Mouse (Mus musculus): ENCODE data around the gene Cdh13.

Cdh13 gene

DNA sequence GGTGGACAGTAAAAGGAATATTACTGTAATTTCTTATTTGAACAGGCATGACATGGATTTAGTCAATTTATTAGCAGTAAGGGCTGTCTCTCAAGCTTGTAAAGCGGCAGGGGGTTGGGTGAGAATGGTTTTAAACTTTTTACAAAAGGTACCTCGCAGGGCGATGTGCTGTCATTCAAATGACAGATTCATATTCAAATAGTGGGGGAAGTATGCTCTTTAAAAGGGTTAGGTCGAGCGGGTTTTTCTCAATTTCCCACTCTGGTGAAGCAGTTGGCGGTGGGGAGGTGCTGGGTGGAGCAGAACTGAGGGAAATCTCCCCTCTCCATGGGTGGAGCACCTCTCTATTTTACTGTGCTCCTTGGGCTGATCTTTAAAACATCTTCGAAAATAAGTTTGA is 513.0 kb downstream of the Cdh13 start:
- DNase-seq (ENCODE audit: low read depth, low spot score): no peak

DNA sequence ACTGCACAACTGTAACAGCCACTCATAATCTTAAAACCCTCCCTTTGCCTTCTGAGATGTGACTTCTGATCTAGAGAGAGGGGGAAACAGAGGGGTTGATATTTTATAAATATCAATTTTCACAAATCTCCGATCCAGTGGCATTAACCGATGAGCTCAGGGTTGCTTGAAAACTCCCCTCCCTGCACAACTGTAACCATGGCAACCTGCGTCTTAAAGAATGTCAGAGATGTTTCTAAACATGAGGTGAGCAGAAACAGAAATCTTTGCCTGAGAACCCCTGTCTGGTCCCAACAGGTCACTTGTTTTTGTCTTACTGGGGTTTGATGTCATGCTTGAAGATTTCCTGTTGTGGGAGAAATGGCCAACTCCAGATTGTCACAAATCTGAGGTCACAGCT is 513.6 kb downstream of the Cdh13 start:
- DNase-seq (ENCODE audit: low read depth, low spot score): no peak

DNA sequence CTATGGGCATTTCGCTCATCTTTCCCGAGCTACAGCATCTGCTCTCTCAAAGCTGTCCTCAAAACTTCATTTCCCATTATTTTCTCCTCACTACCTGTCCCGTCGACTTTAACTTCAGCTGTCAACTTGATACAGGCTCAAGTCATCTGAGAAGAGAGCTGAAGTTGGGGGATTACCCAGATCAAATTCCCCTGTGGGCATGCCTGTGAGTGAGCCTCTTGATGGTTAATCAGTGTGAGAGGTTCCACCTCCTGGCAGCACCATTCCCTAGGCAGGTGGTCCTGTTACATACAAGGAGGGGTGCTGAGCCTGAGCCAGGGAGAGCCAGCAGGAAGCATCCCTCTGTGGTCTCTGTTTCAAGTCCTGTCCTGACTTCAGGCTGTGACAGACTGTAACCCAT is 519.6 kb downstream of the Cdh13 start:
- DNase-seq (ENCODE audit: low read depth, low spot score): no peak

GRCm38 (mm10) chr8:118809660-118810059 is 526.1 kb downstream of the Cdh13 start:
- DNase-seq (ENCODE audit: low read depth, low spot score): no peak

DNA sequence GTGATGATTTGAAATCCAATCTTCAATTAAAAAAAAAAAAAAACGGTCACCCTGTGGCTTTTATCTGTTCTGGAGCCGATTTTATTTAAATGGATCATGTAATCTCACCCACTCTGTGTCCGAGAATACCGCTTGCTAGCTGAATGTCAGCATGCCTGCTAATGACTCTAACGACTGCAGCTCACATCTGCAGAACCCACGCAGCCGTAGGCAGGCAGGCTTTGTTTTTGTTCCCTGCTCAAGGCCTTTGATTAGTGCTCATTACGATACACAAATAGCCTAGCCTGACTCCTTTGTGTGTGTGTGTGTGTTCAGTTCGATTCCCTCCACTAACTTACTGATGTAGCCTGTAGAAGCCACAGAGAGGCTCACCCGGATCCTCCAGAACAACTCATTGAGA is 531.5 kb downstream of the Cdh13 start:
- DNase-seq (ENCODE audit: low read depth, low spot score): no peak

DNA sequence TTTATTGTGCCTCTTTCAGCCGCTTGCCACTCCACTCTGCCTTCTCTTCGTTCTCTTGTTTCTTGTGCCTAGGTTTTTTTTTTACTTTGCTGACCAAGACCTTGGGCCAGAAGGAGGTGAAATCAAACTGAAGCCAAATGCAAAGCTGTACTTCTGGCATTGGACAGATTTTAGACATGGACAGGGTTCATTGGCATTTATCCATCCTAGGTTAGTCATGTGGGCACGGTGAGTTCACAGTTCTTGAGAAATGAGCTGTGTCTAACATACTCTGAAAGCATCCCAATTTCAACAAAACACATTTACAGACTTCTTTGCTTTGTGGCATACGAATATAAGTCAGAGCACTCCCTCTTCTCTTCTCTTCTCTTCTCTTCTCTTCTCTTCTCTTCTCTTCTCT is 543.2 kb downstream of the Cdh13 start:
- DNase-seq (ENCODE audit: low read depth, low spot score): no peak

GRCm38 (mm10) chr8:118827726-118828125 is 544.2 kb downstream of the Cdh13 start:
- no peak for DNase-seq (ENCODE audit: low read depth, low spot score)

- DNase-seq (ENCODE audit: low read depth, low spot score): peak; percentile 4
Measured at GRCm38 (mm10) chr8:118830291-118830690, 546.8 kb downstream of the Cdh13 start.

DNA sequence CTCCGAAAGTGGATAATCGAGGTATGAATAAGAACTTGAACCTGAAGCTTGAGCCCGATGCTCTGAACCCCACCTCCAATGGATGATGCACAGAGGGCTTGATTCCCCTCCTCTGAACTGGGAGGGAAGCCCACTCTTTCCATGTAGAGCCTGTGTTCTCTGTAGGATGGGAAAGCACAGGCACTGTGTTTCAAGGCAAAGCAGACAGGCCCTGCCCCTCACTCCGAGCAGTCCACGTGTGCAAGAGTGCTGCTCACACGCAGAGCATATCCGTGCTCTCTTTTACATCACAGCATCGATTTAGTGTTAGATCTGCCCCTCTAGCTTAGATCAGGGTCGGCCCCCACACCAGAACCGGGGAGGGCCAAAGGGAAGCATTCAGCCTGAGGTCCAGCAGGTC is 547.5 kb downstream of the Cdh13 start:
- DNase-seq (ENCODE audit: low read depth, low spot score): no peak

DNA sequence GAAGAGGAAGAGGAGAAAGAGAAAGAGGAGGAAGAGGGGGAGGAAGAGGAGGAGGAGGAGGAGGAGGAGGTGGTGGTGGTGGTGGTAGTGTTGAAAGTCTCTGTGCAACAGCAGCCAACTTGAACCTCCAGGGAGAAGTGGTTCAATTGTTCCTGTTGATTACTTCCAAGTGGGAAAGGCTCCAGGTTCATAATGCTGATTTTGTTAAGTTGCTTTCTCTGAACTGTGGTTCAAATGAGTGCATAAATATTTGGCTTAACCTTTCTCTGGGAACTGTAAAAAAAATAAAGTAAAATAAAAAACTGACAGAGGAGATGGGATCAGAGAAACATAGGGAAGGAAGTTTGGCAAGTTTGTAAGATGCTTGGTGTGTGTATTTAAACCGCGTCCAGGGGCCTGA is 555.3 kb downstream of the Cdh13 start:
- DNase-seq (ENCODE audit: low read depth, low spot score): no peak

- no peak for DNase-seq (ENCODE audit: low read depth, low spot score)
Measured at GRCm38 (mm10) chr8:118845690-118846089, 562.2 kb downstream of the Cdh13 start.

DNA sequence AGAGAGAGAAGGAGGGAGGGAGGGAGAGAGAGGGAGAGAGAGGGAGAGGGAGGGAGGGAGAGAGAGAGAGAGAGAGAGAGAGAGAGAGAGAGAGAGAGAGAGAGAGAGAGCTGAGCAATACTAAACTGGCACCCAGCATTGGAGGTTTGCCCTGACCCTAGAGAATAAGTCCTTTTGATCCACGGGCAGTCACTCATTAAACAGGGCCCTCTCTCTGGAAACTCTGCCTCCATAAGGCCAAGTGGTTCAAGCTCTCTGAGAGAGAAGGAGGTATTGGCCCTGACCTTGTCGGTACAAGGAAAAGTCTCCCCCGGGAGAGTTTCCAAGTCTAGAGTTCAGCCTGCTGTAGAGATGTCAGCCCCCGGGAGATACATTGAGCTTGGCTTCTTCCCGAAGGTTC is 564.5 kb downstream of the Cdh13 start:
- DNase-seq (ENCODE audit: low read depth, low spot score): no peak

DNA sequence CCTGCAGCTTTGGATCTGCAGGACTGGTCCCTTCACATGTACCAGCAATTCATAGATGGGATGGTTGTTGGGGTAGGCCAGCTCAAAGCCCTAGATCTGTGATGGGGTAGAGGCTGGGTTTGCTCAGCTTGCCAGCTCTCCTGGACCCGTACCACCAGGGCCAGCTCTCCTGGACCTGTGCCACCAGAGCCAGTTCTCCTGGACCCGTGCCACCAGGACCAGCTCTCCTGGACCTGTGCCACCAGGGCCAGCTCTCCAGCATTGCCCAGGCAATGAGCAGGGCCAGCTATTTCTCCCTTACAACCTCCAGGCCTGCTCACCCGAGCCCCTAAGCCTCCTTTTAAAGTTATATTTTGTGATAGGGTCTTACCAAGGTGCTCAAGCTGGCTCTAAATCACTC is 566.0 kb downstream of the Cdh13 start:
- DNase-seq (ENCODE audit: low read depth, low spot score): no peak

GRCm38 (mm10) chr8:118850381-118850780 is 566.8 kb downstream of the Cdh13 start:
- DNase-seq (ENCODE audit: low read depth, low spot score): peak; percentile 29

DNA sequence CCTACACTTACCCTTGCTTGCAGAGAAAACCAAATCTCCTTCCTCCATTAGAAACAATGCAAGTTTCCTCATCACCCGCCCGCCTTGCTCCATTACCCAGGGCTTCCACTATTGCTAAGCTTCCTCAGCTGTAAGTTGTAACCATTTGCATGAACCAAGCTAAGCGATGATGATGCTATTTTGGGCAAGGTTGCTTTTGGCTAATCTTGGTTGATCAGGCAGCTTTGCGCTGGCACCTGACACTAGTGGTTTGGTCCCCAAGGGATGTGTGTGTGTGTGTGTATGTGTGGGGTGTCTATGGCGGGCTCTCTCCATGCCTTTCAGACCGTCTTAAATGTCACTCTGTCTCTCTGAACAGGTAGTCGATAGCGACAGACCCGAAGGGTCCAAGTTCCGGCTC is 567.8 kb downstream of the Cdh13 start:
- no peak for DNase-seq (ENCODE audit: low read depth, low spot score)

- DNase-seq (ENCODE audit: low read depth, low spot score): no peak
Measured at GRCm38 (mm10) chr8:118852861-118853260, 569.3 kb downstream of the Cdh13 start.

DNA sequence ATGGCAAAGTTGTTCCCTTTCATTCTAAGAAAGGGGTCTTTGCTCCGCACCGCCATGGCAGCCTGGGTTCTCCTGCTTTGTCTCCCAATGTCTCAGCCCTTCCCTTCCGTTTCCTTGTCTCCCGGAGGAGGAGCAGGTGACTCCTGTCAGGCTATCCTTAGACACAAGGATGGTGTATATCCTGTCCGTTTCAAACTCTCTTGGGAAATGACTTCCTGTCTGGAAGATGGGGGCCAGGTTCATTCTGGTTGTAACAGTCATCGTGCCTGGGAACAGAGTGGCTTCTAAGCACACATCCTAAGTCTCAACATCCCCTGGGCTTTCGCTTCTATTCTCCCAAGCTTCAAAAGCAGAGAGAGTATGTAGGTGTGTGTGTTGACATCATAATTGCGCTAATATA is 571.1 kb downstream of the Cdh13 start:
- DNase-seq (ENCODE audit: low read depth, low spot score): no peak

DNA sequence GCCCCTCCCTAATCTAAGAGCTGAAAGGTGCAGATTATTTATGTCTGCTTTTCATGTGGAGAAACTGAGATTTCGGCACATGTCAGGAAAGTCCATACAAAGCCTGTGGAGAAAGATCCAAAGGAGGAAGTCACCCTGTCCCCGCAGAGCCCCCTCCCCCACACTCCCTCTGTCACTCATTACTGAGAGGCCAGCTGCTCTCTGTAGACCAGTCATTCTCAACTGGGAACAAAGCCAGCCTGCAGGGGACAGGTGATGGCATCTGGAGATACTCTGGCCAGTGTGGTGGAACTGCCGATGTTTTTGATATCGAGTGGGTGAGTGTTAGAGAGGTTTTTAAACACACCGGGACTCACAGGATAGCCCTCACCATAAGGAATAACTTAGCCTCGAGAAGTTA is 582.8 kb downstream of the Cdh13 start:
- DNase-seq (ENCODE audit: low read depth, low spot score): no peak

DNA sequence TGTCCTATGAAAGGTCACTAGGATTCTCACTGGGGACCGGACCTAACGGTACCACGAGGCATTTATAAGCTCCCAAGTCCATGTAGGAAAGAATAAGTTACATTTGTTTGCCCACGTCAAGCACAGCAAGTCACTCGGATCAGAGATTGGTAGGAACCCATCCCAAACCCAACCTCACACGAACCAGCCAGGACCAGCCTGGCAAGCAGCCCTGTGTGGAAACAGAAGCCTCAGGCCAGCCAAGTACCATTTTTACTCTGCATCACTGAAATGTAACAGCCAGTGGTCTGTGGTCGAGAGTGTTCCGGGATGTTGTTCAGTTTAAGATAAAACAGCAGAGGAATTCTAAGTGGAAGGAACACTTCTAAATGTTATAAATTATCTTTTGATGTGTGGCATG is 587.2 kb downstream of the Cdh13 start:
- DNase-seq (ENCODE audit: low read depth, low spot score): no peak

- no peak for DNase-seq (ENCODE audit: low read depth, low spot score)
Measured at GRCm38 (mm10) chr8:118879939-118880825, 596.6 kb downstream of the Cdh13 start.

DNA sequence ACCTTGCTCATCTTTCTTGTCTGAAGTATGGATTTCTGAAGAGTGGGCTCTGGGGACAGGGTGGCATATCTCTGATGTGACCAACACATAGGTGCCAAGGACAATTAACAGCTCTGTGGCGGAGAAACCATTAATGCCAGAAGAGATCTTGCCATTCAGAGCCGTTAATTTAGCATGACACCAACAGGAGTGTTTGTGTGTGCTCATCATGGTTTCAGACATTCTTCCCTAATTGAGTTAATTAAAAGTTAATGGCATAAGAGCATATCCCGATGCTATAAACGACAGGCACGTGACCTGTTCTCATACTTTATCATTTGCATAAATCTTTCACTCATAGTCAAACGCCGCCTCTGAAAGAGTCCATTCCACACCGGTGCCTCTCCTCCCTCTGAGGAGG is 600.8 kb downstream of the Cdh13 start:
- no peak for DNase-seq (ENCODE audit: low read depth, low spot score)

- DNase-seq (ENCODE audit: low read depth, low spot score): no peak
Measured at GRCm38 (mm10) chr8:118884988-118885387, 601.5 kb downstream of the Cdh13 start.

DNA sequence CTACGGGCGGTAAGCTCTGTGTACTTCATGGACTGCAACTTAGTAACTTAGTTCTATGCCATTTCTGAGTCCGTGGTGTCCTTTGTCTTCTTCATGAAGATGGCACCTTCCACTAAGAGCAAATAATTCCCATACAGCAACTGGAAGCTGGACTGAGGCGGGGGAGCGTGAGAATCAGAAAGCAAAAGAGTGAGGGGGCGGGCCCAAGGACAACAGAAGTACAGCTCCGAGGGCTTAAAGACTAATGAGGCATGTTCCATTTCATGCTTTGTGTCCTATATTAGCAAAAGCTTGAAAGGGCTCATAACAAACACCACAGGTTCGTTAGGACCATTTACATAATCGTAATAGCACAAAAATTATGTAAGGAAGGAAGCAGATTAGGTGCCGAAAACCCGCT is 618.9 kb downstream of the Cdh13 start:
- DNase-seq (ENCODE audit: low read depth, low spot score): no peak

DNA sequence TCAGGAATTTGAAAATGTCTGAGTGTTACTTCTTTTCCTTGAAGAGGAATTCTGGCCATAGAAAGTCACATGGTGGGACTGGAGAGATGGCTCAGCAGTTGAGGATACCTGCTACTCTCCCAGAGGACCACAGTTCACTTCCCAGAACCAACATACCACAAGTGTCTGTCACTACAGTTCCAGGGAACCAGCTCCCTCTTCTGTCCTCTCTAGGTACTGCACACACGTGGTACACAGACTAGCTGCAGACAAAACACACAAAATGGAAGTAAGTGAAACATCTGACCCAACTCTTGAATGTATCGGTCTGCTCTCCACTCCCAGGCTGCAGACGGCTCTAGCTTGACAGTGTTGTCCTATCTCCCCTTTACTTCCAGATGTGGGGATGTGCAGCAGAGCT is 633.0 kb downstream of the Cdh13 start:
- no peak for DNase-seq (ENCODE audit: low read depth, low spot score)

All from CD4-positive, CD25-positive, alpha-beta regulatory T cell, adult 2 months (primary cell).